Mouse (Mus musculus): ENCODE results near the gene Ppa1. TPM values are rescaled to one million over a fixed set of nuclear protein-coding genes. Genes with fewer than 3 reads are reported as not detected.
A peak's percentile ranks its signal among the peaks of the same experiment; 100 is the strongest.
"Not testable (repeated sequence)": the region's sequence is repeated elsewhere in the genome, so short reads cannot be mapped to it uniquely, and the experiment has no call there.

Gene Ppa1
- 10 to 100 TPM; 65.3 to 70.5 TPM for total RNA-seq (2021)

GRCm38 (mm10) chr10:61647790-61648736 lies at the start of gene Ppa1:
TSS of gene Ppa1 (plus strand) at chr10:61648552.
- peak; percentile 84 to 85 for DNase-seq
- intact Hi-C loops (cut with DNase I), result loop anchor here (2.0 kb wide), 1 partner anchor 19 kb away; no protein-coding TSS in a partner anchor

- DNase-seq, result no peak
- intact Hi-C loops (cut with DNase I), result loop anchor here (5.0 kb wide), 1 partner anchor 257 kb away; no protein-coding TSS in a partner anchor
Measured at GRCm38 (mm10) chr10:61599556-61600114, 48.7 kb upstream of the Ppa1 start.

- intact Hi-C loops (cut with DNase I), result loop anchor here (1.0 to 5.0 kb wide), 3 partner anchors 56 to 260 kb away; no protein-coding TSS in a partner anchor
- DNase-seq, result peak; percentile 34 to 53
Measured at GRCm38 (mm10) chr10:61602283-61603033, 45.9 kb upstream of the Ppa1 start.

GRCm38 (mm10) chr10:61604376-61605065 lies 43.8 kb upstream of the Ppa1 start:
- intact Hi-C loops (cut with DNase I), result loop anchor here (5.0 kb wide), 1 partner anchor 262 kb away; no protein-coding TSS in a partner anchor
- DNase-seq, result no peak

GRCm38 (mm10) chr10:61605381-61605780 lies 43.0 kb upstream of the Ppa1 start:
- DNase-seq, result not testable (repeated sequence)

GRCm38 (mm10) chr10:61605851-61606250 lies 42.5 kb upstream of the Ppa1 start:
- DNase-seq, result peak; percentile 60 to 80
- intact Hi-C loops (cut with DNase I), result loop anchor here (1.0 kb wide), 1 partner anchor 52 kb away; no protein-coding TSS in a partner anchor

More at GRCm38 (mm10) chr10:61605381-61605780, 43.0 kb upstream of the Ppa1 start:
- intact Hi-C loops (cut with DNase I), result not testable (repeated sequence)

- intact Hi-C loops (cut with DNase I), result no loop called here
- no peak for DNase-seq
Measured at GRCm38 (mm10) chr10:61608233-61608632, 40.1 kb upstream of the Ppa1 start.

GRCm38 (mm10) chr10:61610650-61611235 lies 37.6 kb upstream of the Ppa1 start:
- peak; percentile 15 to 33 for DNase-seq
- intact Hi-C loops (cut with DNase I), result no loop called here

GRCm38 (mm10) chr10:61614311-61614710 lies 34.0 kb upstream of the Ppa1 start:
- no peak for DNase-seq
- intact Hi-C loops (cut with DNase I), result no loop called here

GRCm38 (mm10) chr10:61618528-61618927 lies 29.8 kb upstream of the Ppa1 start:
- intact Hi-C loops (cut with DNase I), result no loop called here
- no peak for DNase-seq

- no peak for DNase-seq
- intact Hi-C loops (cut with DNase I), result no loop called here
Measured at GRCm38 (mm10) chr10:61621681-61622080, 26.7 kb upstream of the Ppa1 start.

- intact Hi-C loops (cut with DNase I); DNase-seq: not testable (repeated sequence)
Measured at GRCm38 (mm10) chr10:61623874-61624273, 24.5 kb upstream of the Ppa1 start.

- intact Hi-C loops (cut with DNase I), result no loop called here
Measured at GRCm38 (mm10) chr10:61624771-61625170, 23.6 kb upstream of the Ppa1 start.

GRCm38 (mm10) chr10:61625381-61626257 lies 22.7 kb upstream of the Ppa1 start:
- DNase-seq, result peak; percentile 11 to 21
- intact Hi-C loops (cut with DNase I), result no loop called here

More at GRCm38 (mm10) chr10:61624771-61625170, 23.6 kb upstream of the Ppa1 start:
- no peak for DNase-seq

GRCm38 (mm10) chr10:61626551-61626950 lies 21.8 kb upstream of the Ppa1 start:
- DNase-seq, result peak in 1 of 2 experiments; percentile 14
- intact Hi-C loops (cut with DNase I), result no loop called here

GRCm38 (mm10) chr10:61627195-61627937 lies 21.0 kb upstream of the Ppa1 start:
- no peak for DNase-seq
- intact Hi-C loops (cut with DNase I), result no loop called here

GRCm38 (mm10) chr10:61627938-61628250 lies 20.5 kb upstream of the Ppa1 start:
- peak; percentile 46 to 52 for DNase-seq
- intact Hi-C loops (cut with DNase I), result loop anchor here (2.0 kb wide), 1 partner anchor 21 kb away; the partner anchor contains the start of gene Ppa1

GRCm38 (mm10) chr10:61632445-61632844 lies 15.9 kb upstream of the Ppa1 start:
- intact Hi-C loops (cut with DNase I), result no loop called here
- no peak for DNase-seq

All from heart, postnatal 36 days (tissue).